Mouse (Mus musculus) midbrain, embryonic 12.5 days (tissue): ENCODE measurements around the gene Ddah2. TPM values are rescaled to one million over a fixed set of nuclear protein-coding genes. Genes with fewer than 3 reads are reported as not detected.

Experiments
- ATAC-seq: fragments of 200-750 bp; cut with Nextera tagmentation; 2 replicates; pipeline ENCODE4 v1.8.0; 2017; ENCODE audit warnings: low read depth, moderate TSS enrichment, moderate library complexity; ENCODE audit not compliant: low FRiP score
- H3K27ac ChIP-seq: fragments of 300-500 bp; sonication (generic); replicated peaks from 2 replicates; pipeline ENCODE4 v1.5.1; 2016; ENCODE audit warnings: mild to moderate bottlenecking
- H3K27me3 ChIP-seq: fragments of 300-500 bp; sonication (generic); 2 replicates; pipeline ENCODE4 v1.6.1; 2016; ENCODE audit warnings: mild to moderate bottlenecking
- H3K36me3 ChIP-seq: fragments of 300-500 bp; sonication (generic); 2 replicates; pipeline ENCODE4 v1.6.1; 2016
- H3K4me1 ChIP-seq: fragments of 300-500 bp; sonication (generic); 2 replicates; pipeline ENCODE4 v1.6.1; 2016
- H3K4me2 ChIP-seq: fragments of 300-500 bp; sonication (generic); replicated peaks from 2 replicates; pipeline ENCODE4 v1.6.1; 2016; ENCODE audit warnings: mild to moderate bottlenecking, moderate library complexity
- H3K4me3 ChIP-seq: fragments of 300-500 bp; sonication (generic); 2 replicates; pipeline ENCODE4 v1.5.1; 2016; ENCODE audit warnings: mild to moderate bottlenecking
- H3K9ac ChIP-seq: fragments of 300-500 bp; sonication (generic); replicated peaks from 2 replicates; pipeline ENCODE4 v1.6.1; 2016; ENCODE audit warnings: mild to moderate bottlenecking, moderate library complexity
- H3K9me3 ChIP-seq: fragments of 300-500 bp; sonication (generic); 2 replicates; pipeline ENCODE4 v1.6.1; 2016; ENCODE audit warnings: mild to moderate bottlenecking
- WGBS: fragments of 180-500 bp; shearing (Covaris S2); methylation state at CpG from one replicate; pipeline ENCODE4 v1.1.7; 2016; 5-methylcytosine and 5-hydroxymethylcytosine counted together
- polyA plus RNA-seq: library from polyadenylated mRNA; unstranded; fragments of >200 nt; fragmentation: Nextera tagmentation; extraction: Ambion mirVana; gene quantifications from 2 replicates; pipeline ENCODE4 v1.2.1, GENCODE M21; 2016

The Ddah2 gene
- polyA plus RNA-seq, 1 experiment from 2014 or later = 615 TPM

- H3K9me3 ChIP-seq = no peaks in the 10 kb centered on the region
- 55% methylated on average over 17 of the region's 17 CpGs for WGBS
Measured at GRCm38 (mm10) chr17:35074097-35074496, 15.3 kb downstream of the Ddah2 start.

GRCm38 (mm10) chr17:35076507-35077176, 17.8 kb downstream of the Ddah2 start, which contains the start of gene Ly6g6e:
Gene Ly6g6e, plus strand, starts transcription at chr17:35076902.
- H3K27ac ChIP-seq = no peak within 1 kb of the TSS; the same call in 1 of the 2 replicates
- peaks cover 18% of the 10 kb centered on the region for H3K4me1 ChIP-seq
- H3K36me3 ChIP-seq = no peaks in the 10 kb centered on the region
- no peak for ATAC-seq
- H3K4me3 ChIP-seq = peak within 1 kb of the TSS; percentile 17
- no peaks in the 10 kb centered on the region for H3K9me3 ChIP-seq
- peak within 1 kb of the TSS; percentile 42 for H3K4me2 ChIP-seq
- H3K9ac ChIP-seq = 0 out of 2 replicates have a peak within 1 kb of the TSS, but pooled peaks have one; percentile 25
- WGBS = 26% methylated on average over 10 of the region's 10 CpGs
- peaks cover 11% of the 10 kb centered on the region for H3K27me3 ChIP-seq

More at GRCm38 (mm10) chr17:35074097-35074496, 15.3 kb downstream of the Ddah2 start:
- Histone ChIP-seq H3K27me3 (peaks cover 7% of the 10 kb centered on the region; the same call in 1 of the 2 replicates), H3K36me3 (no peaks in the 10 kb centered on the region), H3K9ac (no peak overlapping the region), H3K4me1 (peaks cover 18% of the 10 kb centered on the region), H3K27ac (no peak overlapping the region), H3K4me3 (no peak overlapping the region), H3K4me2 (no peak overlapping the region)
- no peak for ATAC-seq

- no peak for ATAC-seq
Measured at GRCm38 (mm10) chr17:35077285-35077684, 18.4 kb downstream of the Ddah2 start.

GRCm38 (mm10) chr17:35077786-35078233, 19.0 kb downstream of the Ddah2 start, which contains the start of gene Ly6g6d:
Gene Ly6g6d, minus strand, starts transcription at chr17:35078065.
- Histone ChIP-seq H3K9me3 (no peaks in the 10 kb centered on the region), H3K4me2 (peak within 1 kb of the TSS; percentile 42), H3K36me3 (no peaks in the 10 kb centered on the region), H3K4me3 (peak within 1 kb of the TSS; percentile 17), H3K27me3 (peaks cover 11% of the 10 kb centered on the region), H3K27ac (no peak within 1 kb of the TSS; the same call in 1 of the 2 replicates), H3K9ac (0 out of 2 replicates have a peak within 1 kb of the TSS, but pooled peaks have one; percentile 25), H3K4me1 (peaks cover 18% of the 10 kb centered on the region)
- WGBS = 9% methylated on average over 14 of the region's 14 CpGs
- peak; percentile 44; the same call in 1 of the 2 replicates for ATAC-seq

More at GRCm38 (mm10) chr17:35077285-35077684, 18.4 kb downstream of the Ddah2 start:
- Histone ChIP-seq H3K4me3 (0 out of 2 replicates have a peak overlapping the region, but pooled peaks have one; percentile 17), H3K36me3 (no peaks in the 10 kb centered on the region), H3K27ac (no peak overlapping the region), H3K27me3 (peaks cover 11% of the 10 kb centered on the region), H3K9me3 (no peaks in the 10 kb centered on the region), H3K4me2 (peak overlapping the region; percentile 42), H3K4me1 (peaks cover 18% of the 10 kb centered on the region), H3K9ac (0 out of 2 replicates have a peak overlapping the region, but pooled peaks have one; percentile 25)
- 49% methylated on average over 2 of the region's 2 CpGs for WGBS

GRCm38 (mm10) chr17:35079778-35080177, 20.9 kb downstream of the Ddah2 start:
- Histone ChIP-seq H3K36me3 (no peaks in the 10 kb centered on the region), H3K4me2 (no peak overlapping the region), H3K27ac (no peak overlapping the region), H3K9ac (no peak overlapping the region), H3K4me3 (no peak overlapping the region), H3K9me3 (no peaks in the 10 kb centered on the region), H3K27me3 (peaks cover 11% of the 10 kb centered on the region), H3K4me1 (peaks cover 18% of the 10 kb centered on the region)
- WGBS = 74% methylated on average over 9 of the region's 9 CpGs
- ATAC-seq = no peak

- no peak overlapping the region for H3K9ac ChIP-seq
- no peak overlapping the region for H3K4me3 ChIP-seq
- WGBS = 64% methylated on average over 6 of the region's 6 CpGs
Measured at GRCm38 (mm10) chr17:35080248-35080647, 21.4 kb downstream of the Ddah2 start.

GRCm38 (mm10) chr17:35080710-35081109, 21.9 kb downstream of the Ddah2 start:
- Histone ChIP-seq H3K27me3 (peaks cover 11% of the 10 kb centered on the region), H3K4me3 (no peak overlapping the region), H3K4me2 (no peak overlapping the region), H3K9me3 (no peaks in the 10 kb centered on the region), H3K36me3 (no peaks in the 10 kb centered on the region), H3K4me1 (peaks cover 18% of the 10 kb centered on the region), H3K9ac (no peak overlapping the region), H3K27ac (no peak overlapping the region)
- no peak for ATAC-seq
- 90% methylated on average over 4 of the region's 4 CpGs for WGBS

More at GRCm38 (mm10) chr17:35080248-35080647, 21.4 kb downstream of the Ddah2 start:
- Histone ChIP-seq H3K4me2 (no peak overlapping the region), H3K9me3 (no peaks in the 10 kb centered on the region), H3K36me3 (no peaks in the 10 kb centered on the region), H3K27ac (no peak overlapping the region), H3K27me3 (peaks cover 11% of the 10 kb centered on the region), H3K4me1 (peaks cover 18% of the 10 kb centered on the region)
- no peak for ATAC-seq

GRCm38 (mm10) chr17:35082841-35083576, 24.2 kb downstream of the Ddah2 start:
- Histone ChIP-seq H3K9ac (no peak overlapping the region), H3K4me3 (no peak overlapping the region), H3K36me3 (no peaks in the 10 kb centered on the region), H3K27ac (no peak overlapping the region), H3K4me2 (no peak overlapping the region), H3K9me3 (no peaks in the 10 kb centered on the region), H3K27me3 (peaks cover 5% of the 10 kb centered on the region; the same call in 1 of the 2 replicates), H3K4me1 (peaks cover 1% of the 10 kb centered on the region)
- WGBS = 86% methylated on average over 16 of the region's 16 CpGs
- no peak for ATAC-seq

GRCm38 (mm10) chr17:35083929-35084497, 25.2 kb downstream of the Ddah2 start:
- no peak overlapping the region for H3K4me3 ChIP-seq
- WGBS = 89% methylated on average over 3 of the region's 3 CpGs
- ATAC-seq = no peak
- no peak overlapping the region for H3K27ac ChIP-seq
- no peak overlapping the region for H3K9ac ChIP-seq
- peaks cover 5% of the 10 kb centered on the region; the same call in 1 of the 2 replicates for H3K27me3 ChIP-seq
- H3K36me3 ChIP-seq = no peaks in the 10 kb centered on the region
- no peak overlapping the region for H3K4me2 ChIP-seq
- no peaks in the 10 kb centered on the region for H3K4me1 ChIP-seq
- no peaks in the 10 kb centered on the region for H3K9me3 ChIP-seq

- Histone ChIP-seq H3K9ac (no peak within 1 kb of the TSS), H3K9me3 (no peaks in the 10 kb centered on the region), H3K4me3 (no peak within 1 kb of the TSS), H3K36me3 (no peaks in the 10 kb centered on the region), H3K4me2 (no peak within 1 kb of the TSS), H3K27ac (no peak within 1 kb of the TSS), H3K4me1 (peaks cover 7% of the 10 kb centered on the region), H3K27me3 (no peaks in the 10 kb centered on the region)
- no peak for ATAC-seq
- WGBS = 87% methylated on average over 7 of the region's 7 CpGs
Measured at GRCm38 (mm10) chr17:35085208-35085865, 26.5 kb downstream of the Ddah2 start, which contains the start of gene Ly6g6f. Gene Ly6g6f, minus strand, starts transcription at chr17:35085610.

GRCm38 (mm10) chr17:35088151-35088550, 29.3 kb downstream of the Ddah2 start:
- peaks cover 13% of the 10 kb centered on the region for H3K4me1 ChIP-seq
- 54% methylated on average over 2 of the region's 2 CpGs for WGBS
- H3K4me3 ChIP-seq = no peak overlapping the region
- no peak overlapping the region for H3K9ac ChIP-seq
- ATAC-seq = no peak
- no peaks in the 10 kb centered on the region for H3K9me3 ChIP-seq
- no peak overlapping the region for H3K4me2 ChIP-seq
- peaks cover 20% of the 10 kb centered on the region for H3K36me3 ChIP-seq
- H3K27ac ChIP-seq = no peak overlapping the region
- no peaks in the 10 kb centered on the region for H3K27me3 ChIP-seq
